Mouse (Mus musculus) lung, adult 2 months (tissue): ENCODE data around the gene Pheta1.

Experiments used
- CTCF ChIP-seq: fragments of 200-500 bp; IDR thresholded peaks from 2 replicates; pipeline ENCODE4 v1.5.1; 2011; ENCODE audit warnings: mild to moderate bottlenecking, low read length, control low read depth; ENCODE audit not compliant: insufficient read depth
- POLR2A ChIP-seq: fragments of 200-500 bp; IDR thresholded peaks from 2 replicates; pipeline ENCODE4 v1.6.1; 2011; ENCODE audit warnings: low read depth, mild to moderate bottlenecking, control low read depth, low read length, borderline replicate concordance; ENCODE audit errors: extremely low read depth

- TF ChIP-seq CTCF (no peak), POLR2A (no peak)
Measured at GRCm38 (mm10) chr5:121894647-121895046, 45.9 kb downstream of the Pheta1 start.
